Mouse (Mus musculus): ENCODE measurements around the gene Rab11fip3.

The Rab11fip3 gene

DNA sequence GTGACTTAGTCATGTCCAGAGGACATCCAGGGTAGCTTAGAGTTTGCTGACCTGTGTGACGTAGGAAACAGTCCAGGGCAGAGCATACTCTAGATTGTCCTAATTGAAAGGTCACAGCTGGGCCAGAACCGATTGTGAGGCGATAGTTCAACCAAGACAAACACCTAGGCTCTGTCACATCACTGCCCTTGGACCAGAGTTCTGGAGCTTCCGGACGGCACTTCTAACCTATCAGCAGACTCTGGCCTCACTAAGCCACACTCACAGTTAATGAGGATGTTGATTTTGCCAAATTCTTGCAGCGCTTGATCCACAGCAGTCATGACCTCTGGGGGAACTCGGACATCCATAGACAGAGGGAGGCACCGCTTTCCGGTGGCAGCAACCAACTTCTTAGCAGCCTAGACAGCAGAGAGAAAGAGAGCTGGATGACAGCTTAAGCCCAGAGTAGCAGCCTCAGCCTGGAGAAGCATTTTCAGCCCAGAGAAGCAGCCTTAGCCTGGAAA, 17.8 kb upstream of the Rab11fip3 start:
- no peak for DNase-seq (ENCODE audit: low read depth, low spot score)

DNA sequence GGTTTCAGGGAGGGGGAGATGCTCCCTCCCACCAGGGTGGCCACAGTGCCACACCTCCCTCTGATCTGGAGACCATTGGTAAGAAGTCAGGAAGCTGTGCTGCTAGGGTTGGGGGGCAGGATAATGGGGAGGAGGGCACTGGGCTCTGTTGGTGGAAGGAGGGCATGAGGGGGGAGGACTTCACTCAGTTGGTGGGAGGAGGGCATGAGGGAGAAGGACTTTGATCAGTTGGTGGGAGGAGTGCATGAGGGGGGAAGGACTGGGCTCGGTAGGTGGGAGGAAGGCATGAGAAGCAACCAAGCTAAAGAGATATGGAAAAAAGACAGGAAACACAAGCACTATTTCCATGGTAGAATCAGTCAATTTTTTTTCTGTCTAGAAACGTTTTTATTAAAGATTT, 11.5 kb upstream of the Rab11fip3 start:
- no peak for DNase-seq (ENCODE audit: low read depth, low spot score)

DNA sequence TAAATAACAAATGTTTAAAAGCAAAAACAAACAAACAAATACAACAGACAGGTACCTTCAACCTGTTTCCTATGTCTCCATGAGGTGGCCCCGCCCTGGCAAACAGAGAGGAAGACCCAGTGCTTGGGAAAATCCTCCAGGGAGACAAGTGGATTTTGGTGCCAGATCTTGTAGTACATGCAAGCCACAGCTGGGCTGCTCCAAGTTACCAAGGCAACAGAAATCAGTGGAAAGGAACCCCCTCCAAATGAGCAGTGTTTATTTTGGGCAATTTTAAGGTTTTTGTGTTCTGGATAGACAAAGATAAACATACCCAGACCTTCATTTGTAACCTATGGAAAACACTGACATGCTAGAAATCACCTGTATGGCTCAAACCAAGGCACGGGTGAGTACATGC, 9.5 kb upstream of the Rab11fip3 start:
- no peak for DNase-seq (ENCODE audit: low read depth, low spot score)

DNA sequence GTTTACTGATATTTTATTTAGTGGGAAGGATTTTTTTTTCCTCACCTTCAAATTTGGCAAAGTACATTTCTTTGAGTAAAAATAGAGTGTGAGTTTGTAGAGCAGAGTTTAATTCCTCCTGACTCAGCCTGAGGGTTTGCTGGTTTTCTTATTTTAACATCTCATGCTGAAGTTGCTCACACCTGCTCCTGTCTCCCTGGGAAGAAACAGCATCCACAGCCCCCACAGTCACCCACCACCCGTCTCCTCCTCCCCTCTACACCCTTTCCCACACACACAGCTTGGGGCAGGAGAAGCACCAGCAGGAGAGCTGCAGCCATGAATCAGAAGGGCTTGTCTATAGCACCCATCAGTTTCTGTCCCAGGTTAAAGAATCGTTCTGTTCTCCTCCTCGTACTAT, 5.9 kb upstream of the Rab11fip3 start:
- DNase-seq (ENCODE audit: low read depth, low spot score) = no peak

DNA sequence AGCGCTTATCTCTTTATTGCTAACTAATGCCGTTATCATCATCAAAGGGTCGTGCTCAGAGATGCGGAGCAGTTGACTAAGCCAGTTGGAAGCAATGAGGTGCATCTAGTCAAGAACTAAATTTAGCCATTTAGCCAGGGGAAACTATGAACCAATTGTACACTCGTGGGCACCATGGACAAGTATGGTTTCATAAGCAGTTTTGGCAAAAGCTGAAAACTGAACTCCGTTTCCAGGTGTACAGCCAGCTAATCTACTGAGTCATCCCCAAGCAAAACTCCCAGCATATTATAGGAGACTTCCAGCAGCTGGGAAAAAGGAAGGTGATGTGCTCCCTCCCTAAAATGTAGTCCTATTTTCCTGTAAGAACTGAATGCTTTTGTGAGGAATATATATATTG, 781 bp upstream of the Rab11fip3 start:
- DNase-seq (ENCODE audit: low read depth, low spot score) = no peak

DNA sequence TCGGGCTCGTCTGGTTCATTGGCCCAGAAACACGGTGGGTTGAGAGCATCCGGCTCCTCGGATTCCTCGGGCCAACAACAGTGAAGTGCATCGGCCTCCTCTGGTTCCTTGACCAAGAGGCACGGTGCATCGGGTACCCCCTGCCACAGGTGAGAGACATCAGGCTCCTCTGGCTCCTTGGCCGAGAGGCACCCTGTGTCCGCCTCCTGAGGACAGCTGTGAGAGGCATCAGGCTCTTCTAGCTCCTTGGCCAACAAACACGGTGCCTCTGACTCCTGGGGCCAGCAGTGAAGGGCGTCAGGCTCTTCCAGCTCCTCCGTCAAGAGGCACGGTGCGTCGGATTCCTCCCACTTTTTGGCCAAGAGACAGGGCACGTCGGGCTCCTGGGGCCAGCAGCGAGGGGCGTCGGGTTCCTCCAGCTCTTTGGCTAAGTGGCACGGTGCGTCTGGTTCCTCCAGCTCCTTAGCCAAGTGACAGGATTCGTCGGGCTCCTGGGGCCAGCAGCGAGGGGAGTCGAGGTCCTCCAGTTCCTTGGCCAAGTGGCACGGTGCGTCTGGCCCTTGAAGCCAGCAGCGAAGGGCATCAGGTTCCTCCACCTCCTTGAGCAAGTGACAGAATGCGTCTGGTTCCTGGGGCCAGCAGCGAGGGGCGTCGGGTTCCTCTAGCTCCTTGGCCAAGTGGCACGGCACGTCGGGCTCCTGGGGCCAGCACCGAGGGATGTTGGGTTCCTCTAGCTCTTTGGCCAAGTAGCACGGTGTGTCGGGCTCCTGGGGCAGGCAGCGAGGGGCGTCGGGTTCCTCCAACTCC, 1.1 kb downstream of the Rab11fip3 start:
- no peak for DNase-seq (ENCODE audit: low read depth, low spot score)

DNA sequence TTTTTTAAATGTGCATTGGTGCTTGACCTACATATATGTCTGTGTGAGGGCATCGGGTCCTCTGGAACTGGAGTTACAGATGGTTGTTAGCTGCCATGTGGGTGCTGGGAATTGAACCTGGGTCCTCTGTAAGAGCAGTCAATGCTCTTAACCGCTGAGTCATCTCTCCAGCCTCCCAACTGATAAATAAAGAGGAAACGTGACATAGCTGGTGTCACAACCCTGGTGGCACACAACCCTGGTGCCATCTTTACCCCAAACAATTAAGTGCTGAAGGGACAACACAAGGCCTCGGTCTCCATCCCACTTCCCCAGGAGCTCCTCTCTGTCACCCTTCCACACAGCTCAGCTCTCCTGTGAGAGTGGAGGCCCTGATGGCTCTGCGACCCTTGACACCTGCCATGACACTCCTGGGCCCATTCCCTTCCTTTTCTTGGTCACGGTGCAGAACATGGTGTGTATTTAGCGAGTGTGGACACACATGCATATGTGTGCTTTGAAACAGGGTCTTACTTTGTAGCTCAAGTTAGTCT, 2.8 kb downstream of the Rab11fip3 start:
- no peak for DNase-seq (ENCODE audit: low read depth, low spot score)

DNA sequence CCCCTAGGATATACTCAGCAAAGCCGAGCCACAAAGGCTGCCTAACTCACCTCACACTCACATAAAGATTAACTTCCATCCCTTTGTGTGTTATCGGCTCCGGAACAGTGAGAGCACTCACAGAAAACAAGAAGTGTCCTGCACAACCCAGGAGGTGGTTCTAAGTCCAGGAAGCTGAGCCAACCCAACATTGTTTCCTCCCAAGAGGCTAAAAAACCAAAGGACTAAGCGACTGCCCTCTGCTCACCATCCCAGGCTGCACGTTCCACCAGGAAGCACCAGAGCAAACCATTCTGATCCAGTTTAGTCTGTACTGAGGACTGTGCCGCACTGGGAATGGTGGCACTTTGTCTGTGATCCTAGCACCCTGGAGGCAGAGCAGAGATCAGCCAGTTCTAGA, 4.4 kb downstream of the Rab11fip3 start:
- DNase-seq (ENCODE audit: low read depth, low spot score) = no peak

DNA sequence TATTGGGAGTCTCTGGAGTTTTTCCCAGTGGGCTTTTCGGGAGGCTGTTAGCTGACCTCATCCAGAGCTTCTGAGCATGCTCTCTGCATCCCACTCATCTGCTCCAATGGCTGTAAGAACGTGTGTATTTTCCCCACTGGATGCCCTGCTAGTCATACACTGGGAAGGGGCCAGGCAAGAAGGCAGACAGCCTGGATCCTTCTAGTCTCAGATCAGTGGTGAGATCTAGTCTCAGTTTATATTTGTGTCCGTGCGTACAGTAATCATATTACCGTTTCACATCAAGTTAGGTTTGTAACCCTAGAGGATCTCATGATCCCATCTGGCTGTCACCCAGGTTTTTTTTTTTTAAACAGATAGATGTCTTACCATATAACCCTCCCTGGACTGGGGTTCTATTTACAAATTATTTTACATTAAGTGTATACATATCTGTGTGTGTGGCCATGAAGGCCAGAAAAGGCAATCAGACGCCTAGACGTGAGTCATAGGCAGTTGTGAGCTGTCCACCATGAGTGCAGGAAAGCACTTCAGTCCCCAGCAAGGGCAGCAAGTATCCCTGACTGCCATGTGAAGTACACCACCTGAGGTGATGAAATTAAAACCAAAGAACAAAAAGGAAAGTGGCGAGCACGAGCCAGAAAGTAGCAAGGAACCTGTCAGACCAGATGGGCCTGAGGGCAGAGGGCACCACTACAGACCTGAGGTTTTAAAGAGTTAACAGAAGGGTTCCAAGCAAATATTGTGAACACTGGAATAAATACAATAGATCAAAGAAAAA, 11.4 kb downstream of the Rab11fip3 start:
- no peak for DNase-seq (ENCODE audit: low read depth, low spot score)

DNA sequence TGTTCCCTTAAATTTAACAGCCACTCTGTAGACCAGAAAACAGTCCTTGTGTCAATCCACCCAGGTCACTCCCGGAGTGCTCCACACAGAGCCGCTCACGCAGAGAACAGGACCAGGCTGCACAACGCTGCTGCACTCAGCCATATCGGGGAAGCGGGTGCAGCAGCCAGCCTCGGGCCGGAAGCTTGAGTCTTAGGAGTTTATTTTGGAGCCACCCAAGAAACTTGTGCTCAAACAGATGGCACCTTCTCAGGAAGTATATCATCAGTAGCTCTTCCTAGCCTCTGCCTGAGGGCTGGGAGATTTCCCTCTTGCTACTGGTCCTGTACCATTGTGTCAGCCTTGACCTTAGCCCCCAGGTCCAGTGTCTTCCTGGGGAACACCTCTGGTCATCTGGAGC, 12.1 kb downstream of the Rab11fip3 start:
- DNase-seq (ENCODE audit: low read depth, low spot score) = no peak

DNA sequence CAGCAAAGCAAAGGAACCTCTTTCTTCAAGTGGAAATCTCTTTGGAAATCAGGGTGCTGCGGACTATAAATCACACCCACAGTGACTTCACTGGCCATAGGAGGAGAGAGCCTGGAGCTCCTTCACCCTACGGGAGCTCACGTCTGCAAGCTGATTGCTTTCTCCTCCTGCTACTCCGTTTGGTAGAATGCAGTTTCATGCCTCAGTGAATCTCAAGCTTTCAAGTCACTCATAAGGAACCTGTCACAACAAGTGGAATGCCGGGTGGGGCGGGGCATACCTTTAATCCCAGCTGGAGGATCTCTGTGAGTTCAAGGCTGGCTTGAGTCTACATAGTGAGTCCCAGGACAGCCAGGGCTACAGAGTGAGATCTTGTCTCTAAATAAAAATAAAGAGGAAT, 14.2 kb downstream of the Rab11fip3 start:
- DNase-seq (ENCODE audit: low read depth, low spot score) = no peak

DNA sequence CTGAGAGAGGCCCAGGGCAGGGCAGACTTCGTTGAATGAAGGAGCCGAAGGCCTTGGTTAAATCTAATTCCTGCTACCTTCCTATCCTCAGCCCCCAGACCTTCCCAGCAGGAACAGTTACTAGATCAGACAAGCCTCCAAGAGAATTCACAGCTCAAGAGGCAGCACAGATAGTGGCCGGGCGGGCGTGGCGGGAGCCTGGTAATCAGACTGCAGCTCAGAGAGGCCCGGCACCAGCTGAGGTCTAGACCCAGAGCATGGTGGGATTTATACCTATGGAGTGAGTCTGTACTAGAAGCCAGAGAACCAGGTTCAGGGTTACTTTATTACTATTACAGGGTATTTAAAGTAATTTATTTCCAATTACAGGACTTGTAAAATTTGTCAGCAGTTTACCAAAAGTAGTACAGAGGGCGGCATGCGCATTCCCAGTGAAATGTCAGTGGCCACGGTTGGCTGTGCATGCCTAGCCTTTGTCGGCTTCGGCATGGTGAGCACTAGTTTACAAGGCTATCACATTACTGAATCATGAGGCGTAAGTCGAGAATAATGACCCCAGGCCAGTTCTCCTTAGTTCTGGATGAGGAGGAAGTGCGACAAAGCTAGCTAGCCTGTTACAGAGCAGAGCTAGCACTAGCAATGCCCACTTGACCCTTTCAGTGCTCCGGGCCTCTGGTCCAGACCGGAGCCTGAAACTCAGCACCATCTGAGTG, 15.1 kb downstream of the Rab11fip3 start:
- DNase-seq (ENCODE audit: low read depth, low spot score) = no peak

DNA sequence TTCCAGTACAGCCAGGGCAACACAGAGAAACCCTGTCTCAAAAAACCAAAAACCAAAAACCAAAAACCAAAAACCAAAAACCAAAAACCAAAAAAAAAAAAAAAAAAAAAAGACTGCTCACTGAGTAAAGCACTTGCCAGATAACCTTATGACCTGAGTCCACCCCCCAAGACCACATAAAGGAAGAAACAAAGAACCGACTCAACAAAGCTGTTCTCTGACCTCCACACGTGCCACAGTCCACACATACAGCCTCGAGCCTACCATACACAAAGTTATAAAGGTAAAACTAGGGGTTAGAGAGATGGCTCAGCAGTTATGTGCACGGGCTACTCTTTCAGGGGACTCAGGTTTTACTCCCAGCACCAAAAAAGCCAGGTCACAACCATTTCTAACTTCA, 16.6 kb downstream of the Rab11fip3 start:
- DNase-seq (ENCODE audit: low read depth, low spot score) = no peak

DNA sequence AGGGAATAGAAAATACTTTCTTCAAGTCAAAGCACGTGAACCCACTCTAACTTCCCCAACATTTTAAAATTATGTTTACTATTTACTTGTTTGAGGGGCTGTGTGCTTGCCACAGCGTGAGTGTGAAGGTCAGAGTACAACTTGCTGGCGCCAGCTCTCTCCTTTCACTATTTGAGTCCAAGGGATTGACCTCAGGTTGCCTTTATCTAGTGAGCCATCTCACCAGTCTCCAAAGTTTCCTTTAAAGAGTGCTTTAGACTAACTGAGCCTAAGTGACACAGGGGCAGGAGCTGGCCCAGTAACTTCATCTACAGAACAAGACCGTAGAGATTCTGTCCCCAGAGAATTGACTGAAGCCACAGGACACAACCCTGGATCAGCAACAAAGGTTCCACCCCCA, 17.3 kb downstream of the Rab11fip3 start:
- DNase-seq (ENCODE audit: low read depth, low spot score) = no peak

DNA sequence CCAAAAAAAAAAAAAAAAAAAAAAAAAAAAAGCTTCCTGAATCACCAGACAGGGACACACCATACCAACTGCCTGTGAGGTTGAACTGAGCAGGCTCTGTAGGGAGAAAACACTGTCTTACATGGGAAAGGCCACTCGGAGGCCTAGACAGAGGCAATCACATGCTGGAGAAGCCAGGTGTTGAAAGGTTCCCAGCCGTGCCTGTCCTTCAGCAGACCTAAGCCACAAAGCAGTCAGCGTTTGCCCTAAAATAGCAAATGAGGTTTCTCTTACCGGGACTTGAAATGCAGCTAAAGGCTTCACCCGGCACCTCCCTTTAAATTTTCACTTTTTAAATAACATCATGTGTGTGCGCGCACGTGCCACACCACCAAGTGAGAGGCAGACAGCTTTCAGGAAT, 21.2 kb downstream of the Rab11fip3 start:
- DNase-seq (ENCODE audit: low read depth, low spot score) = no peak

DNA sequence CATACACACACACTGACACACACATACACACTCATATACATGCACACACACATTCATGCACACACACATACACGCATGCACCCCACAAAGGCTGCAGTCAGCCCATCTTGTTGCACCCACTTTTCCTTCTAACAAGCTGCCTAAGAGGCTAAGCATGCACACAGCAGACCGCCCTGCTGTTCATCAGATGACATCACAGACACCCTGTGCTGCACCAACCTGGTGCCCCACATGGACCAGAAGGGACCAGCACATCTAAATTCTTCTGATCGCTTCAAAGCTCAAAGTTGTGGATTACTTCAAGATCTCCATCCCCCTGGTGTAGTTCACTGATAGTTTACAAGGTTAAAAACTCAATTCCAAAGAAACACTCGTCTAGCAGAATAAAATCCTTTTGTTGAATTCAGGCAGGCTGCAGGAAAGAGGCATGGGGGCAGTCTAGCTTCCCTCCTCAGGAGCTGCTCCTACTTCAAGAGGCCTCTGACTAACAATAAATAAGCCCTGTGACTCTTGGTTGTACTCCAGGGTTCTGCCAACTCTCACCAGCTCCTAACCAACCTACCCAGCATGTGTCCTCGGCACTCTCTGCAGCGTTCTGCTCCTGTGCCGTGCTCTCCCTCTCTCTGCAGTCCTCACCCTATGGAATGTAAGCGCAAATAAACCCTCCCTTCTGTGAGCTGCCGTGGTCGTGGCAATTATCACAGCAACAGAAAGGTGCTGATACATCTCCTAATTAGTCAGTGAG, 22.9 kb downstream of the Rab11fip3 start:
- DNase-seq (ENCODE audit: low read depth, low spot score) = no peak

DNA sequence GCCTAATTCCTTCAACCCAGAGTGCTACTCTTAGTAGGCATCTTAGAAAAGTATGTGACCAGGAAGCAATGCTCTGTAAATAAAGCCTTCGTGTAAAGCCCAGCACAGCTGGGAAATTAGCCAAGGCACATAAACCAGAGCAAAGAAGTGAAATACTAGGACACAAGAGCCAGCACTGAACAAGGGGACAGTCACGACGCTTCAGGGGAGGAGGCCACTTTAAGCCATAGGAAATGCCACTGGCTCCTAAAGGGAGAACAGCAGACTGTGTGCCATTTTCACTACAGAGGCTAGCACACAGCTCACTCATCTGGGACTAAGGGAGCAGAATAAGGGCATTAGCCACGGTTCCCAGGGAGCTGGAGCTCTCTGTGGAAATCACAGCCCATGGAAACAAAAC, 24.1 kb downstream of the Rab11fip3 start:
- DNase-seq (ENCODE audit: low read depth, low spot score) = no peak

DNA sequence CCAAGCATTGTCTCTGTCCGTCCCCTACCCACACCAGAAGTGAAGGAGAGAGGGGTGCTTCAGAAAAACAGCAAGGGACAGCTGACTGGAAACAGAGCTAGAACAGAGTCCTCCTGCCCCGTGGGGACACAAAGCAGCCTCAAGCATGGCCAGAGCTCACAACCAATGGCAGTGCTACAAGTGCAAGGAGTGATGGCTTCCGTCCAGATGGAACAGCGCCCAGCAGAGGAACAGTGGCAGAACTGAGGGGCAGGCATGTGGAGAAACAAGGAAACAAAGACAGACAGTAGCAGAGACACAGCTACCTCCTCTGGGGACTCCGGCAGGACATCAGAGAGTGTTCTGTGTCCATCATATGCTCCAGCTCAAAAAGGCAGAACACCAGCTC, 26.1 kb downstream of the Rab11fip3 start:
- peak; percentile 46 for DNase-seq (ENCODE audit: low read depth, low spot score)

DNA sequence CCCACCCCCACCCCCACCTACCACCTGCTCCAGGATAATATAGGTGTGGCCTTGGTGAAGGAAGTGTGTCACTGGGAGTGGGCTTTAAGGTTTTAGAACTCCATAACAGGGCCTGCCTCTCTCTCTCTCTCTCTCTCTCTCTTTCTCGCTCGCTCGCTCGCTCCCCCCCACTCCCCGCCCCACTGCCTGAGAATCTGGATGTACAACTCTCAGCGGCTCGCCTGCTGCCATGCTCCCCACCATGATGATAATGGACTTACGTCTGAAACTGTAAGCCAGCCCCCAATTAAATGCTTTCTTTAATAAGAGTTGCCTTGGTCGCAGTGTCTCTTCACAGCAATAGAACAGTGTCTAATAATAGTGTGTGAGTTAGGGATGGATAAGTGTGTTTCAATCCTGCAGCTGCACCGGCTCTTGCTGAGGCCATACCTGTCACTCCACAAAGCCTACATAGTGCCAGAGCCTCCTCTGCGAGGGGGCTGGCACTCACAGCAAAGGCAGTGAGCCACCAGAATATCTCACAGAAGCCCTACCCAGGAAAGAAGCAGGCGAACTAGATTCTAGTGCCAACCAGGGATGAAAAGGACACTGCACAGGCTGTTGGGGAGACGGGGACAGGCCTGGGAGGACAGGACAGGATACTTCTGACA, 26.6 kb downstream of the Rab11fip3 start:
- no peak for DNase-seq (ENCODE audit: low read depth, low spot score)

DNA sequence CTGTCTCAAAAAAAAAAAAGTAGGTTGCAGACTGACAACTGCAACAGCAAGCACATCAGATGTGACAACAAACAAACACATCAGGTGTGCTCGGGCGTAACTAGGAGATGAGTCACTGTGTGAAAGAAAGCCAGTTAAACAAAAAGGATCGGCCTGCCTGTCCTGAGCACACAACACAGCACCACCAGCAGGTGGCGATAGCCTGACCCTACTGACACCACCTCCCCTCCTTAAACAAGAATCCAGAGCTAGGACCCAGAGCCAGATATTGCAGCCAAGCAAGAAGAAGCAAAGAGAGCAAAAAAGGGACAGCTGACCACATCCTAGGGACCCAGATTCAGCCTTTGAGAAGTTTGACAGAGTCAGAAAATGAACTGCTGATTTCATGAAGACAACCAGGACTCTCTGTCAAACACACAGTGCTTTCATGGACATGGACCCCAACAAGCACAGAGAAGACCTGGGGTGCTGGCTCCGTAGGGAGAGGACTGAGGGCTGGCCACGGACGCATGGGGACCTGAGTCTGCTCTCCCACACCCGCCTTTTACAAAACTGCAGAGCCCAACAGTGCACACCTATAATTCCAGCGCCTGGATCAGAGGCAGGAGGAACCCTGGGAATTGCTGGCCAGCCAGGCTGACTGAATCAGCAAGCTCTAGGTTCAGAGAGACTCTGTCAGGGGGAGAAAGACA, 28.1 kb downstream of the Rab11fip3 start:
- no peak for DNase-seq (ENCODE audit: low read depth, low spot score)
